Mouse (Mus musculus) G1E (cell line): ENCODE measurements around the gene Bahd1.

Experiments
- CTCF ChIP-seq: IDR thresholded peaks from 2 replicates; pipeline ENCODE4 v1.5.1; 2012; ENCODE audit warnings: low read depth, low read length, inconsistent platforms, mixed read lengths
- GATA1 ChIP-seq: IDR thresholded peaks from 2 replicates; pipeline ENCODE4 v1.6.1; 2012; ENCODE audit warnings: borderline replicate concordance, low read length, inconsistent platforms, mixed read lengths

DNA sequence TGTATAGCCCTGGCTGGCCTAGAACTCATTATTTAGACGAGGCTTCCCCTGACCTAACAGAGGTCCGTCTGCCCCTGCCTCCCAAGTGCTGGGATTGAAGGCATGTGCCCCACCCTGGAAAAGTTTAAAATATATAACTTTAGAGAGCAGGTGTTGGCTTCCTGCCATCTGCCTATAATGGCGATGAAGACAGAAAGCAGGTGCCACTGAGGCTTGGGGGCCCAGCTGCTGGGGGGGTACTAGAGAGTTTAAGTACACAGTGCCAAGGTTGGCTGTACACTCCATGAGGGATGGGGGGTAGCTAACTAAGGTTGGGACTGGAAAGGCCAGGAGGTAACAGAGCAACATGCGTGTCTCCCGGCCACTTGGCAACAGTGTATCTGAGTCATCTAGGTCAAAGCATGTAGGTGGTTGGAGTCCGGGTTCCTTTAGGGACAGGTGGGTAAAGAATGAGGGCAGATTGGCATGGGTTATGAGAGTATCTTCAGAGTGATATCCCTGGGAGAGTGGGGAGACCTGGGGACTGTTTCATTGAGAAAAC, 26.2 kb upstream of the Bahd1 start:
- no peak for TF ChIP-seq CTCF
- no peak for TF ChIP-seq GATA1
